Comparison of ENCODE assay signal across 13 mouse cellular contexts in the genomic region with DNA sequence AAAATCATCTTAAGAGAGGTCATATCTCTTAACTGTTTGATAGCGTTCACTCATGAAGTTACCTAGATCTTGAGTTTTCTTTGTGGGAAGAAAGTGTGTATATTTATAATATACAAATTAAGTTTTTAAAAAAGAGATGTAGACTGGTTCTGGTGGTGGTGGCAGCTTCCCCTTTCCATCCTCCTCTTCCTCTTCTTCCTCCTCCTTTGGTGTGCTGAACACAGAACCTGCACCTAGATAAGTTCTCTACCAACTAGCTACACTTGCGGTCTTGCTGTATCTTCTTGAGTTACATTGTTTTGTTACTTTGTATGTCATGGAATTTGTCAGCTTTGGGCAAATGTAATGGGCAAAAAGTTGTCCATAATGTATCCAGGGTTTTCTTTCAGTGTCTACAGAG.
DNase-seq lines count a peak whose midpoint lies in the region.
"Had no signal": no experiment of that assay in that cellular context is flagged by ENCODE, and none has a peak within 500 bp of the region (broad histone marks: within the 10 kb centered on the region; RNA-seq: fewer than 3 reads in every experiment).

No protein-coding gene starts in this region.

- peak; percentile 21 for DNase-seq in cerebellum, adult 9-10 months
- no peak for DNase-seq in cerebellum, adult 11 months
- DNase-seq in A20 (ENCODE audit: low read depth, low spot score) (peak; percentile 43), MEL-GATA-1-ER (ENCODE audit: extremely low read depth, low read depth) (peak; percentile 59)
- DNase-seq in spleen, adult 18-20 months = no peak
- DNase-seq: adrenal gland, adult 2 months; adrenal gland, postnatal 10 days; adrenal gland, postnatal 25 days; cerebellum, adult 2 months; cerebellum, adult 9-11 months; cerebellum, postnatal 14 days; cerebellum, postnatal 36 days; embryo, embryonic 11 days had no signal

Comparison
In these comparisons a context has a peak if more than half of its experiments do, and no peak if none do; other contexts are left out.
1. DNase-seq: peak in cerebellum, adult 9-10 months (single experiment), A20 (single experiment) and MEL-GATA-1-ER (single experiment); none in cerebellum, adult 11 months (single experiment) and spleen, adult 18-20 months (0 of 2).